8 mouse cellular contexts compared by ENCODE assay signal in genomic region chr1:161249442-161249841, GRCm38 (mm10). TPM values are rescaled to one million over a fixed set of nuclear protein-coding genes. Genes with fewer than 3 reads are reported as not detected.
DNase-seq lines count a peak whose midpoint lies in the region; ATAC-seq and TF ChIP-seq lines count a peak whose summit lies in the region.

No protein-coding gene starts in this region.

- 65% methylated on average over 6 of the region's 6 CpGs for WGBS in hindbrain, embryonic 10.5 days
- 32% methylated on average over 6 of the region's 6 CpGs for WGBS in limb, embryonic 14.5 days
- WGBS in neural tube, embryonic 15.5 days = 57% methylated on average over 6 of the region's 6 CpGs

- peak; percentile 31 for DNase-seq in MEL (ENCODE audit: low read depth, low spot score)
- no peak for DNase-seq in hindbrain, embryonic 10.5 days (ENCODE audit: low spot score)
- no peak for DNase-seq in limb, embryonic 14.5 days (ENCODE audit: low spot score)
- no peak for DNase-seq in layer of hippocampus, postnatal 14 days (ENCODE audit: low spot score in 2 of 2)
- no peak for DNase-seq in spleen, adult 12 weeks (ENCODE audit: low spot score)
- DNase-seq in gastrocnemius, postnatal 25 days = no peak

- H3K36me3 ChIP-seq in C2C12 (ENCODE audit: control insufficient read depth, insufficient read depth) = peaks cover 39% of the 10 kb centered on the region
- peaks cover 10 to 34% of the 10 kb centered on the region in 2 experiments for H3K36me3 ChIP-seq in MEL (ENCODE audit: control insufficient read depth in 1 of 2, insufficient read depth in 2 of 2, low read length in 2 of 2)
- peaks cover 28% of the 10 kb centered on the region for H3K36me3 ChIP-seq in hindbrain, embryonic 10.5 days
- H3K36me3 ChIP-seq in limb, embryonic 14.5 days (ENCODE audit: control insufficient read depth, insufficient read depth, low read length) = peaks cover 11% of the 10 kb centered on the region; the same call in 1 of the 2 replicates
- H3K36me3 ChIP-seq in neural tube, embryonic 15.5 days = peaks cover 3% of the 10 kb centered on the region; the same call in 1 of the 2 replicates

- TF ChIP-seq POLR2A in MEL (IDR thresholded peaks at IDR 0.05; ENCODE audit: control insufficient read depth in 1 of 2, insufficient read depth in 1 of 2, low read depth in 1 of 2, low read length in 2 of 2, poor library complexity in 1 of 2) = no peak
- TF ChIP-seq POLR2A in limb, embryonic 14.5 days (IDR thresholded peaks at IDR 0.05; ENCODE audit: borderline replicate concordance, extremely low read depth, insufficient read depth, insufficient read length) = no peak

- H3K79me3 ChIP-seq in C2C12 (ENCODE audit: low read depth) = peaks cover 60% of the 10 kb centered on the region

- TF ChIP-seq CTCF in C2C12 (IDR thresholded peaks at IDR 0.05; ENCODE audit: control insufficient read depth, insufficient read depth, insufficient read length) = no peak
- no peak for TF ChIP-seq CTCF in MEL (IDR thresholded peaks at IDR 0.05 in 2 of 3, conservative IDR thresholded peaks at IDR 0.05 in 1 of 3; ENCODE audit: control insufficient read depth in 1 of 3, insufficient read depth in 1 of 3, low read depth in 2 of 3, low read length in 3 of 3, poor library complexity in 1 of 3, severe bottlenecking in 1 of 3)

- peak overlapping the region; percentile 66; the same call in 1 of the 2 replicates for H3K27ac ChIP-seq in MEL (ENCODE audit: control insufficient read depth, low read depth, low read length)
- H3K27ac ChIP-seq in hindbrain, embryonic 10.5 days = peak overlapping the region; percentile 97
- no peak overlapping the region for H3K27ac ChIP-seq in limb, embryonic 14.5 days (replicated peaks; ENCODE audit: low read depth, low read length)
- H3K27ac ChIP-seq in neural tube, embryonic 15.5 days (replicated peaks) = no peak overlapping the region

- no peak for TF ChIP-seq RAD21 in MEL (IDR thresholded peaks at IDR 0.05; ENCODE audit: low read depth, low read length)

- H3K79me2 ChIP-seq in C2C12 (ENCODE audit: control insufficient read depth, insufficient read depth) (peaks cover 66% of the 10 kb centered on the region), MEL (ENCODE audit: control insufficient read depth, insufficient read depth, low read length, poor library complexity) (peaks cover 44% of the 10 kb centered on the region)

- peak in 1 of 2 experiments; percentile 44; a peak in 1 of 4 replicates for TF ChIP-seq EP300 in MEL (IDR thresholded peaks at IDR 0.05; ENCODE audit: low read depth in 1 of 2, low read length in 2 of 2)

- H3K4me3 ChIP-seq in C2C12 (ENCODE audit: insufficient read depth, poor library complexity, severe bottlenecking) (peak overlapping the region; percentile 93), MEL (ENCODE audit: control insufficient read depth in 1 of 2, insufficient read depth in 1 of 2, low read depth in 2 of 2, low read length in 2 of 2) (peak overlapping the region; percentile 89 to 92)
- H3K4me3 ChIP-seq in hindbrain, embryonic 10.5 days = peak overlapping the region; percentile 95
- peak overlapping the region; percentile 95 for H3K4me3 ChIP-seq in limb, embryonic 14.5 days (replicated peaks; ENCODE audit: low read length)
- peak overlapping the region; percentile 81 for H3K4me3 ChIP-seq in neural tube, embryonic 15.5 days (replicated peaks)

- H3K4me2 ChIP-seq in limb, embryonic 14.5 days (replicated peaks; ENCODE audit: low read depth, low read length, severe bottlenecking) = peak overlapping the region; percentile 78
- H3K4me2 ChIP-seq in neural tube, embryonic 15.5 days = peak overlapping the region; percentile 85

- peak overlapping the region; percentile 90 for H3K9ac ChIP-seq in MEL (ENCODE audit: control insufficient read depth, low read depth, low read length, poor library complexity, severe bottlenecking)
- H3K9ac ChIP-seq in limb, embryonic 14.5 days (ENCODE audit: low read depth, low read length, severe bottlenecking) = peak overlapping the region; percentile 88
- peak overlapping the region; percentile 82; the same call in 1 of the 2 replicates for H3K9ac ChIP-seq in neural tube, embryonic 15.5 days (replicated peaks)

- H3K9me3 ChIP-seq in MEL (replicated peaks; ENCODE audit: insufficient read depth, low read length) = no peaks in the 10 kb centered on the region
- no peaks in the 10 kb centered on the region for H3K9me3 ChIP-seq in hindbrain, embryonic 10.5 days
- no peaks in the 10 kb centered on the region for H3K9me3 ChIP-seq in limb, embryonic 14.5 days (ENCODE audit: control insufficient read depth, low read length)
- H3K9me3 ChIP-seq in neural tube, embryonic 15.5 days (replicated peaks) = no peaks in the 10 kb centered on the region

- peak overlapping the region; percentile 92 for H3ac ChIP-seq in C2C12 (ENCODE audit: control insufficient read depth, insufficient read length, low read depth)

- H3K27me3 ChIP-seq in C2C12 (ENCODE audit: control insufficient read depth, insufficient read depth, insufficient read length) (no peaks in the 10 kb centered on the region), MEL (ENCODE audit: control insufficient read depth in 1 of 2, insufficient read depth in 2 of 2, low read length in 2 of 2) (no peaks in the 10 kb centered on the region)
- H3K27me3 ChIP-seq in hindbrain, embryonic 10.5 days (ENCODE audit: insufficient read depth, poor library complexity, severe bottlenecking) = peaks cover 19% of the 10 kb centered on the region
- no peaks in the 10 kb centered on the region for H3K27me3 ChIP-seq in limb, embryonic 14.5 days (ENCODE audit: control insufficient read depth, insufficient read depth, low read length)
- no peaks in the 10 kb centered on the region for H3K27me3 ChIP-seq in neural tube, embryonic 15.5 days (replicated peaks)

- no peak for ATAC-seq in limb, embryonic 14.5 days (ENCODE audit: low FRiP score, low read depth)
- no peak for ATAC-seq in neural tube, embryonic 15.5 days (ENCODE audit: low FRiP score)

- peaks cover 10 to 26% of the 10 kb centered on the region in 2 experiments for H3K4me1 ChIP-seq in MEL (ENCODE audit: control insufficient read depth in 1 of 2, insufficient read depth in 2 of 2, low read length in 2 of 2)
- peaks cover 36% of the 10 kb centered on the region for H3K4me1 ChIP-seq in hindbrain, embryonic 10.5 days (replicated peaks)
- H3K4me1 ChIP-seq in limb, embryonic 14.5 days (ENCODE audit: control insufficient read depth, insufficient read depth, low read length) = peaks cover 20% of the 10 kb centered on the region
- H3K4me1 ChIP-seq in neural tube, embryonic 15.5 days = peaks cover 32% of the 10 kb centered on the region

TF ChIP-seq in C2C12, 6 proteins besides CTCF, POLR2A, EP300 and RAD21:
- no peak for TF ChIP-seq MYOD1 (IDR thresholded peaks at IDR 0.05; ENCODE audit: control insufficient read depth, insufficient read length, low read depth)
- TF ChIP-seq MAX (IDR thresholded peaks at IDR 0.05) = no peak
- TF ChIP-seq MYOG (IDR thresholded peaks at IDR 0.05; ENCODE audit: control insufficient read depth, extremely low read depth, insufficient read length) = no peak
- TF ChIP-seq FOSL1 (IDR thresholded peaks at IDR 0.05; ENCODE audit: insufficient read depth, low read length, poor library complexity, severe bottlenecking) = no peak
- no peak for TF ChIP-seq USF1 (IDR thresholded peaks at IDR 0.05; ENCODE audit: low read depth)
- TF ChIP-seq CEBPB (IDR thresholded peaks at IDR 0.05; ENCODE audit: low read depth) = no peak

TF ChIP-seq in MEL, 35 proteins besides CTCF, POLR2A, EP300 and RAD21:
- TF ChIP-seq JUND (IDR thresholded peaks at IDR 0.05; ENCODE audit: low read depth, low read length) = no peak
- peak; percentile 32; the same call in 1 of the 2 replicates for TF ChIP-seq GATA1 (IDR thresholded peaks at IDR 0.05; ENCODE audit: low read depth, low read length)
- TF ChIP-seq TCF12 (IDR thresholded peaks at IDR 0.05; ENCODE audit: low read depth, low read length) = peak; percentile 55; the same call in 1 of the 2 replicates
- 0 out of 2 replicates have a peak, but pooled peaks have one; percentile 5 for TF ChIP-seq TAL1 (IDR thresholded peaks at IDR 0.05; ENCODE audit: low read length)

RNA-seq across cellular contexts. Expression of gene Prdx6, which starts 1.6 kb away (rescaled TPM):
- polyA plus RNA-seq in C2C12 (2012; fragmentation: generic; extraction: Trizol) (300 TPM), MEL (2012; ENCODE audit: insufficient read depth in 1 of 2, insufficient read length in 2 of 2, low read depth in 1 of 2, low replicate concordance in 2 of 2, missing spikeins in 1 of 2) (100 to 1,000 TPM in 1 of 2 experiments, not detected in 1; 300 TPM)
- total RNA-seq in MEL (2012; rRNA removed) = 155 and 210 TPM in 2 replicates
- polyA plus RNA-seq in hindbrain, embryonic 10.5 days (2016; fragmentation: Nextera tagmentation; extraction: Ambion mirVana) = 490 and 579 TPM in 2 replicates
- 145 and 150 TPM in 2 replicates for polyA plus RNA-seq in limb, embryonic 14.5 days (2012; rRNA removed)
- polyA plus RNA-seq in limb, embryonic 14.5 days (2014; fragmentation: Nextera tagmentation; extraction: Ambion mirVana) = 368 and 370 TPM in 2 replicates
- 168 and 232 TPM in 2 replicates for polyA plus RNA-seq in neural tube, embryonic 15.5 days (2015; fragmentation: Nextera tagmentation; extraction: Ambion mirVana)
- 100 to 1,000 TPM; 268 to 278 TPM for total RNA-seq in layer of hippocampus, postnatal 14 days (2021)
- total RNA-seq in gastrocnemius, postnatal 25 days (2021) = 100 to 1,000 TPM in 1 of 2 experiments, 10 to 100 TPM in 1; 92.8 to 127 TPM

Comparison
In these comparisons a context has a peak if more than half of its experiments do, and no peak if none do; other contexts are left out.
1. H3K27ac ChIP-seq: peak in MEL (single experiment) and hindbrain, embryonic 10.5 days (single experiment); none in limb, embryonic 14.5 days (single experiment) and neural tube, embryonic 15.5 days (single experiment).
2. Peak in every context shown above with its lines, with median percentiles within 50 percentile points of each other: H3K4me3 ChIP-seq and H3K9ac ChIP-seq.